Mouse (Mus musculus): ENCODE measurements around the gene Adamts16.

GRCm38 (mm10) chr13:70874741-70875140 is 33.1 kb upstream of the Adamts16 start:
- TF ChIP-seq TAL1 (conservative IDR thresholded peaks at IDR 0.05; ENCODE audit: low read depth, low read length) (no peak), CTCF (IDR thresholded peaks at IDR 0.05; ENCODE audit: low read depth, low read length) (no peak), GATA2 (IDR thresholded peaks at IDR 0.05; ENCODE audit: borderline replicate concordance, low read depth, low read length) (no peak)
